Mouse (Mus musculus): ENCODE results near the gene Gm10220. TPM values are rescaled to one million over a fixed set of nuclear protein-coding genes. Genes with fewer than 3 reads are reported as not detected.
"Not testable (repeated sequence)": the region's sequence is repeated elsewhere in the genome, so short reads cannot be mapped to it uniquely, and the experiment has no call there.

Gene Gm10220
- not detected in 2 replicates for polyA plus RNA-seq (2014; fragmentation: Nextera tagmentation; extraction: Ambion mirVana)

DNA sequence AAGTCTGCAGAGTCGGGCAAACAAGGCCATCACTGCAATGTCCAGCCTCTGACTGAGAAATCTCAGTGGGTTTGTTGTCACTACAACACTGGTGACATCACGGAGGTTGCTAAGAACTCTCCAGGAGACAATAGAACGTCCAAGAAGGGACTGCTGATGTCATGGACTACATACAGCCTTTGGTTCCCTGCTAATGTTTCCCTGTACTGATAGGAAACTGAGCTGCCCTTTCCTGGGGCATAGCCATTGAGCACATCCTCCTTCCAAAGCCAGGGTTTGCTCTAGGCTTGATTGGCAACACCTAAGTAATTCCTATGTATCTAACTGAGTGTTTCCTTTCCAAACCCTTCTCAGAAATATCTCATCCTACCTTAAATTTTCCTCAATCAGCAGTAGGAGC lies at the start of gene Gm10220:
TSS of gene Gm10220 (minus strand) at position 101 of the 400 bp plus-strand sequence.
- not testable (repeated sequence) for H3K9ac ChIP-seq (ENCODE audit: low read length); H3K4me2 ChIP-seq (ENCODE audit: low read depth, severe bottlenecking); ATAC-seq (ENCODE audit: insufficient number of reproducible peaks, low FRiP score, low TSS enrichment, low read depth); DNase-seq (ENCODE audit: low spot score); H3K36me3 ChIP-seq (ENCODE audit: control insufficient read depth, insufficient read depth, low read length); H3K27me3 ChIP-seq (ENCODE audit: control insufficient read depth, insufficient read depth, low read length); H3K27ac ChIP-seq (replicated peaks; ENCODE audit: low read depth, low read length); H3K4me3 ChIP-seq (ENCODE audit: low read depth, low read length); H3K9me3 ChIP-seq (ENCODE audit: control insufficient read depth, low read length); H3K4me1 ChIP-seq (ENCODE audit: control insufficient read depth, insufficient read depth, low read length)
- WGBS = no CpG with 5 or more reads among the region's 3 CpGs

DNA sequence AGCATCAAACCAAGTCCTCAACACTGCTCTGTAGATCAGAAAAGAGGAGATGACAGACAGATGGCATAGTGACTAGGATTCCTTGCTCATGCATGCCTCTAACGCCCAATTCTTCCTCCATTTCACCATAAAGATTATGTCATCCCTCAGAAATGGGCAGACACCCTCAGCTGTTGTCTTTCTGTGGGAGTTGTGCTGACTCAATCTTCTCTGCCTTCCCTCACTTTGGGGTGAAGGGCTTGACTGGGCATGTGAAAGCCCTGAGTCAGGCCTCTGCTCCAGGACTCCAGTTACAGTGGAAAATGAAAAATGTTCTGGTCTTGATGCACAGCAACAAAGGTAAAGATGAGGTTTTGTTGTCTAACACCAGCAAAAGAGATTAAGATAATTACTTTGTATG lies 48.6 kb upstream of the Gm10220 start:
- Histone ChIP-seq H3K36me3 (ENCODE audit: control insufficient read depth, insufficient read depth, low read length) (no peaks in the 10 kb centered on the region), H3K27ac (replicated peaks; ENCODE audit: low read depth, low read length) (no peak overlapping the region), H3K4me2 (ENCODE audit: low read depth, severe bottlenecking) (no peak overlapping the region), H3K4me3 (ENCODE audit: low read depth, low read length) (no peak overlapping the region), H3K9me3 (ENCODE audit: control insufficient read depth, low read length) (no peaks in the 10 kb centered on the region), H3K27me3 (ENCODE audit: control insufficient read depth, insufficient read depth, low read length) (no peaks in the 10 kb centered on the region), H3K9ac (ENCODE audit: low read length) (no peak overlapping the region), H3K4me1 (ENCODE audit: control insufficient read depth, insufficient read depth, low read length) (no peaks in the 10 kb centered on the region)
- 79% methylated on average over 1 of the region's 1 CpGs for WGBS
- DNase-seq (ENCODE audit: low spot score) (no peak), ATAC-seq (ENCODE audit: insufficient number of reproducible peaks, low FRiP score, low TSS enrichment, low read depth) (no peak)

DNA sequence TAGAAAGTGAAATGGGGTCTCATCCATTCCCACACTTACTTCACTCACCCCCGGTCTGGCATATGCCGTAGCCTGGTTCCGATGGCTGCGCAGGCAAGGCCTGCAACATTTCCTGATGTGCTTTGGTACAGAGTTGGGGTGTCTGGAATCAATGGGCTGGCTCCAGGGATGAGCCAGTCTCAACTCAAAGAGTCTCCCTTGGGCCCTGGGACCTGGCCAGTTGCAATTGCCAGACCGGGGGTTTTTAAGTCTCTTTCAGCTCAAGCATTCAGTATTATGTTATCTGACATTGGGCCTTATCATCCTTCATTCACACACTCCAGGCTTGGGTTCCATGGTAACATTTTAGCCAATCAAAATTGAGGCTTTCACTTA lies 44.6 kb upstream of the Gm10220 start:
- H3K4me1 ChIP-seq (ENCODE audit: control insufficient read depth, insufficient read depth, low read length) = no peaks in the 10 kb centered on the region
- no peak overlapping the region for H3K4me3 ChIP-seq (ENCODE audit: low read depth, low read length)
- H3K27ac ChIP-seq (replicated peaks; ENCODE audit: low read depth, low read length) = no peak overlapping the region
- no peak for ATAC-seq (ENCODE audit: insufficient number of reproducible peaks, low FRiP score, low TSS enrichment, low read depth)
- H3K9me3 ChIP-seq (ENCODE audit: control insufficient read depth, low read length) = no peaks in the 10 kb centered on the region
- 90% methylated on average over 5 of the region's 5 CpGs for WGBS
- no peaks in the 10 kb centered on the region for H3K27me3 ChIP-seq (ENCODE audit: control insufficient read depth, insufficient read depth, low read length)
- no peak overlapping the region for H3K4me2 ChIP-seq (ENCODE audit: low read depth, severe bottlenecking)
- no peaks in the 10 kb centered on the region for H3K36me3 ChIP-seq (ENCODE audit: control insufficient read depth, insufficient read depth, low read length)
- DNase-seq (ENCODE audit: low spot score) = no peak
- H3K9ac ChIP-seq (ENCODE audit: low read length) = no peak overlapping the region

DNA sequence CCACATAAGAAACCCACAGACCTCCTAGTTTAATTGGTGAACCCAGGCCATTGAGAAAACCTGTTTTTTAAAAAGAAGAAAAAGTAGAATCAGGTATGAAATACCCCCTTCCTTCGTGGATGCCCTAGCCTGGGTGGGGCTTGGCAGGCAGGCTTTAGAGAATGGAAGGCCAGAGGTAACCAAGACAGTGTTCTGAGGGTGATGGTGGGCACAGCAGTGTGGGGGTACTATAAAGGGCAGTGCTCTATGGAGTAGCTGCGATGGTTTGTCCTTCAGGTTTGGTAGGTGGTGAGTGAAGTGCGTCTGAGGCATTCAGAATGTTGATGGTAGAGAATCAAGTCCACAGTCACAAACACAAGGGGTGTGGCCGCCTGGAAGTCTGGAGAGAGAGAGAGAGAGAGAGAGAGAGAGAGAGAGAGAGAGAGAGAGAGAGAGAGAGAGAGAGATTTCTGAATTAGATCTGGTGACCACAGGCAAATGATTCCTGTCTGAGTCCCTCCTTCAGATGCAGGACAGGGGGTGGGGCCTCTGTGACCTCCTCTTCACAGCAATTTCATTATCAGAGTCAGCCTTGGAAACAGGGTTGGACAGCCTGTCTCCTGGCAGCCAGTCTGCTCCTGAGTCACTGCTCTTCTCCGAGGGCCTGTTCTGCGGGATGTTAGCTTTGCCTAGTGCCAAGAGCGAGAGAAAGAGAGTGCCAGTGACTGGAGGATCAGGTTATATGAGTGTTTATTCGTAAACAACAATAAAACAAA lies 44.0 kb upstream of the Gm10220 start:
- ATAC-seq (ENCODE audit: insufficient number of reproducible peaks, low FRiP score, low TSS enrichment, low read depth) (no peak), DNase-seq (ENCODE audit: low spot score) (no peak)
- Histone ChIP-seq H3K4me2 (ENCODE audit: low read depth, severe bottlenecking) (no peak overlapping the region), H3K9me3 (ENCODE audit: control insufficient read depth, low read length) (no peaks in the 10 kb centered on the region), H3K27ac (replicated peaks; ENCODE audit: low read depth, low read length) (no peak overlapping the region), H3K4me1 (ENCODE audit: control insufficient read depth, insufficient read depth, low read length) (no peaks in the 10 kb centered on the region), H3K36me3 (ENCODE audit: control insufficient read depth, insufficient read depth, low read length) (no peaks in the 10 kb centered on the region), H3K27me3 (ENCODE audit: control insufficient read depth, insufficient read depth, low read length) (no peaks in the 10 kb centered on the region), H3K4me3 (ENCODE audit: low read depth, low read length) (no peak overlapping the region), H3K9ac (ENCODE audit: low read length) (no peak overlapping the region)
- WGBS = 79% methylated on average over 8 of the region's 8 CpGs

DNA sequence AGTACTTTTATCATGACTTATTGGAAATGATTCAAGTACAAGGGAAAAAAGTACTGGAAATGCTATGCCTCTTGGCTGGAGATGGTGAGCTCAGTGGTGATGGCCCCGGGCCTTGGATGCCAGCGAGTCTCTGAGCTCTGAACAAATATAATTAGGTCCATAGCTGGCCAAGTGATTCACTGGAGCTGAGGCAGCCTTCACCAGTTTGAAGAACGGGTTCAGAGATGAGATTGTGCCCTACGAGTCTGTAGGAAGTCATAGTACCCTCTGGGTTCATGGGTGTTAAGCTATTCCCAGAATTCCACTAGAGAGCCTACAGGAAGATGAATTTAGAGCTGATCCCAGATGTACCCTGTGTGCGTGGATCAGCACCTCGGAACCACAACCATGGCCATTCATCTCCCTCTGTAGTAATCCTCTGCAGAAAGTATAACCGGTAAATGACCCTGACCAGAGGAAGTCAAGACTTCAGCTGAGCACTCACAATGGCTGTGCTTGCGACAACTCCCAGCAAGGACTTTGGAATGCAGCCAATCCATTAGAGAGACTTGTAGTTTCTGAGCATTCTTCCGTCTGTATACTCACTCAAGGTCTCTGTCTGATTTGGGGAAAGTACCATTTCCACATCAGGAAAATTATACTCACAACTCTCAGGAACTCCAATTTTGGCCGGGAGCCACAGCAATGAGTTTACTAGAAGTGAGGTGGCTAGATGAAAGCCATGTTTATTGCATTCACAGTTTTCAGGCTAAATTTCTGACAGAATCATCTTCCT lies 36.4 kb upstream of the Gm10220 start:
- no peaks in the 10 kb centered on the region for H3K9me3 ChIP-seq (ENCODE audit: control insufficient read depth, low read length)
- H3K4me1 ChIP-seq (ENCODE audit: control insufficient read depth, insufficient read depth, low read length) = no peaks in the 10 kb centered on the region
- H3K27me3 ChIP-seq (ENCODE audit: control insufficient read depth, insufficient read depth, low read length) = no peaks in the 10 kb centered on the region
- H3K36me3 ChIP-seq (ENCODE audit: control insufficient read depth, insufficient read depth, low read length) = no peaks in the 10 kb centered on the region
- DNase-seq (ENCODE audit: low spot score) = no peak
- H3K4me3 ChIP-seq (ENCODE audit: low read depth, low read length) = no peak overlapping the region
- no peak overlapping the region for H3K27ac ChIP-seq (replicated peaks; ENCODE audit: low read depth, low read length)
- no peak for ATAC-seq (ENCODE audit: insufficient number of reproducible peaks, low FRiP score, low TSS enrichment, low read depth)
- 85% methylated on average over 10 of the region's 10 CpGs for WGBS
- H3K9ac ChIP-seq (ENCODE audit: low read length) = no peak overlapping the region
- H3K4me2 ChIP-seq (ENCODE audit: low read depth, severe bottlenecking) = no peak overlapping the region

DNA sequence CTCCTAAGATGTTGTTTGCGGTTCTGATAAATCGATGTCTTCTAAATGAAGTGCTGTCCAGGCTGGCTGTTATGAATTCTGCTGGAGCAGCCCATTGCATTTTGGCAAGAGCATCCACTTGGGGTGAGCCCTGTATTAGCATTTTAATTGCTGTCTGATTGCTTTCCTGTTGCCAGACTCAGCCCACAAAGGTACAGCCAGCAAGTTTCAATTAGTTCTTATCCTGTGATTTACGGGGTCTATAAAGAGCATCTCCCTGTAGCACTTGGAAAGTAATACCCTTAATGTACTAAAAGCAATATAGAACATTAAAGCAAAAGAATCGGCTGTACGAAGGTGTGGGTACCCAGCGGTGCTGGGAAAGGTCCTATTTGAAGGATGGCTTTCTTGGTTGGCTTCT lies 21.7 kb upstream of the Gm10220 start:
- Histone ChIP-seq H3K9ac (ENCODE audit: low read length) (no peak overlapping the region), H3K36me3 (ENCODE audit: control insufficient read depth, insufficient read depth, low read length) (no peaks in the 10 kb centered on the region), H3K27me3 (ENCODE audit: control insufficient read depth, insufficient read depth, low read length) (no peaks in the 10 kb centered on the region), H3K4me1 (ENCODE audit: control insufficient read depth, insufficient read depth, low read length) (no peaks in the 10 kb centered on the region), H3K27ac (replicated peaks; ENCODE audit: low read depth, low read length) (no peak overlapping the region), H3K4me3 (ENCODE audit: low read depth, low read length) (no peak overlapping the region), H3K9me3 (ENCODE audit: control insufficient read depth, low read length) (no peaks in the 10 kb centered on the region), H3K4me2 (ENCODE audit: low read depth, severe bottlenecking) (no peak overlapping the region)
- WGBS = 69% methylated on average over 6 of the region's 6 CpGs
- DNase-seq (ENCODE audit: low spot score) (no peak), ATAC-seq (ENCODE audit: insufficient number of reproducible peaks, low FRiP score, low TSS enrichment, low read depth) (no peak)

- DNase-seq (ENCODE audit: low spot score); H3K9me3 ChIP-seq (ENCODE audit: control insufficient read depth, low read length); H3K27ac ChIP-seq (replicated peaks; ENCODE audit: low read depth, low read length); H3K4me1 ChIP-seq (ENCODE audit: control insufficient read depth, insufficient read depth, low read length); H3K27me3 ChIP-seq (ENCODE audit: control insufficient read depth, insufficient read depth, low read length); H3K36me3 ChIP-seq (ENCODE audit: control insufficient read depth, insufficient read depth, low read length); H3K4me2 ChIP-seq (ENCODE audit: low read depth, severe bottlenecking); H3K9ac ChIP-seq (ENCODE audit: low read length); H3K4me3 ChIP-seq (ENCODE audit: low read depth, low read length); ATAC-seq (ENCODE audit: insufficient number of reproducible peaks, low FRiP score, low TSS enrichment, low read depth): not testable (repeated sequence)
- no CpG with 5 or more reads among the region's 3 CpGs for WGBS
Measured at GRCm38 (mm10) chr5:26105262-26105661, 16.0 kb downstream of the Gm10220 start, which contains the start of gene 5031410I06Rik. TSS of gene 5031410I06Rik (minus strand) at chr5:26105362.

DNA sequence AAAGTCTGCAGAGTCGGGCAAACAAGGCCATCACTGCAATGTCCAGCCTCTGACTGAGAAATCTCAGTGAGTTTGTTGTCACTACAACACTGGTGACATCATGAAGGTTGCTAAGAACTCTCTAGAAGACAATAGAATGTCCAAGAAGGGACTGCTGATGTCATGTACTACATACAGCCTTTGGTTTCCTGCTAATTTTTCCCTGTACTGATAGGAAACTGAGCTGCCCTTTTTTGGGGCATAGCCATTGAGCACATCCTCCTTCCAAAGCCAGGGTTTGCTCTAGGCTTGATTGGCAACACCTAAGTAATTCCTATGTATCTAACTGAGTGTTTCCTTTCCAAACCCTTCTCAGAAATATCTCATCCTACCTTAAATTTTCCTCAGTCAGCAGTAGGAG lies 32.0 kb downstream of the Gm10220 start, which contains the start of gene Gm10471:
TSS of gene Gm10471 (minus strand) at position 101 of the 400 bp plus-strand sequence.
- not testable (repeated sequence) for H3K4me2 ChIP-seq (ENCODE audit: low read depth, severe bottlenecking); H3K9me3 ChIP-seq (ENCODE audit: control insufficient read depth, low read length); ATAC-seq (ENCODE audit: insufficient number of reproducible peaks, low FRiP score, low TSS enrichment, low read depth); H3K36me3 ChIP-seq (ENCODE audit: control insufficient read depth, insufficient read depth, low read length); H3K27ac ChIP-seq (replicated peaks; ENCODE audit: low read depth, low read length); H3K27me3 ChIP-seq (ENCODE audit: control insufficient read depth, insufficient read depth, low read length); DNase-seq (ENCODE audit: low spot score); H3K9ac ChIP-seq (ENCODE audit: low read length); H3K4me3 ChIP-seq (ENCODE audit: low read depth, low read length); H3K4me1 ChIP-seq (ENCODE audit: control insufficient read depth, insufficient read depth, low read length)
- WGBS = 71% methylated on average over 1 of the region's 1 CpGs

Measured in limb, embryonic 11.5 days (tissue).